Mouse (Mus musculus): ENCODE results near the gene Zfand2b.
A peak's percentile ranks its signal among the peaks of the same experiment; 100 is the strongest.

Zfand2b gene

GRCm38 (mm10) chr1:75168472-75169464 is at the start of gene Zfand2b:
Zfand2b (plus strand) TSS chr1:75168646.
- peak; percentile 96 for DNase-seq (ENCODE audit: low spot score)

- DNase-seq (ENCODE audit: low spot score): no peak
Observed at GRCm38 (mm10) chr1:75122211-75122610, 46.2 kb upstream of the Zfand2b start.

GRCm38 (mm10) chr1:75124346-75125321 is 43.8 kb upstream of the Zfand2b start, which contains the start of gene Nhej1:
Nhej1 (minus strand) TSS chr1:75125200.
- DNase-seq (ENCODE audit: low spot score): peak; percentile 92

GRCm38 (mm10) chr1:75125418-75125817 is 43.0 kb upstream of the Zfand2b start:
- DNase-seq (ENCODE audit: low spot score): no peak

- no peak for DNase-seq (ENCODE audit: low spot score)
Observed at GRCm38 (mm10) chr1:75128641-75129040, 39.8 kb upstream of the Zfand2b start.

- DNase-seq (ENCODE audit: low spot score): no peak
Observed at GRCm38 (mm10) chr1:75133421-75134207, 34.8 kb upstream of the Zfand2b start, which contains the start of gene Slc23a3. Slc23a3 (minus strand) TSS chr1:75133890.

GRCm38 (mm10) chr1:75136293-75136692 is 32.2 kb upstream of the Zfand2b start:
- DNase-seq (ENCODE audit: low spot score): no peak

- no peak for DNase-seq (ENCODE audit: low spot score)
Observed at GRCm38 (mm10) chr1:75136730-75137129, 31.7 kb upstream of the Zfand2b start.

GRCm38 (mm10) chr1:75138448-75138847 is 30.0 kb upstream of the Zfand2b start:
- DNase-seq (ENCODE audit: low spot score): no peak

- DNase-seq (ENCODE audit: low spot score): no peak
Observed at GRCm38 (mm10) chr1:75140601-75141190, 27.8 kb upstream of the Zfand2b start.

GRCm38 (mm10) chr1:75141486-75142190 is 26.8 kb upstream of the Zfand2b start:
- peak; percentile 62 for DNase-seq (ENCODE audit: low spot score)

GRCm38 (mm10) chr1:75142301-75143261 is 25.9 kb upstream of the Zfand2b start, which contains the start of the genes Cnppd1 and Retreg2:
Cnppd1 (minus strand) TSS chr1:75142711.
Retreg2 (plus strand) TSS chr1:75142778.
- peak; percentile 96 for DNase-seq (ENCODE audit: low spot score)

- no peak for DNase-seq (ENCODE audit: low spot score)
Observed at GRCm38 (mm10) chr1:75145589-75145988, 22.9 kb upstream of the Zfand2b start.

GRCm38 (mm10) chr1:75147411-75148135 is 20.9 kb upstream of the Zfand2b start:
- DNase-seq (ENCODE audit: low spot score): no peak

GRCm38 (mm10) chr1:75148727-75149126 is 19.7 kb upstream of the Zfand2b start:
- DNase-seq (ENCODE audit: low spot score): no peak

GRCm38 (mm10) chr1:75155837-75156236 is 12.6 kb upstream of the Zfand2b start:
- no peak for DNase-seq (ENCODE audit: low spot score)

GRCm38 (mm10) chr1:75158990-75159389 is 9.5 kb upstream of the Zfand2b start:
- no peak for DNase-seq (ENCODE audit: low spot score)

- DNase-seq (ENCODE audit: low spot score): no peak
Observed at GRCm38 (mm10) chr1:75159540-75160255, 8.7 kb upstream of the Zfand2b start.

All from urinary bladder, postnatal 25 days (tissue).